Mouse (Mus musculus) embryonic fibroblast, embryonic 13.5 days (primary cell): Measurements from ENCODE around the gene Ss18l1.

ENCODE experiments used
- CTCF ChIP-seq: IDR thresholded peaks from 2 replicates; pipeline ENCODE4 v1.5.1; 2011; ENCODE audit warnings: mild to moderate bottlenecking, control low read depth, low read length, moderate library complexity, borderline replicate concordance; ENCODE audit not compliant: insufficient read depth
- POLR2A ChIP-seq: IDR thresholded peaks from 2 replicates; pipeline ENCODE4 v1.6.1; 2011; ENCODE audit warnings: low read depth, mild to moderate bottlenecking, control low read depth, low read length, moderate library complexity

DNA sequence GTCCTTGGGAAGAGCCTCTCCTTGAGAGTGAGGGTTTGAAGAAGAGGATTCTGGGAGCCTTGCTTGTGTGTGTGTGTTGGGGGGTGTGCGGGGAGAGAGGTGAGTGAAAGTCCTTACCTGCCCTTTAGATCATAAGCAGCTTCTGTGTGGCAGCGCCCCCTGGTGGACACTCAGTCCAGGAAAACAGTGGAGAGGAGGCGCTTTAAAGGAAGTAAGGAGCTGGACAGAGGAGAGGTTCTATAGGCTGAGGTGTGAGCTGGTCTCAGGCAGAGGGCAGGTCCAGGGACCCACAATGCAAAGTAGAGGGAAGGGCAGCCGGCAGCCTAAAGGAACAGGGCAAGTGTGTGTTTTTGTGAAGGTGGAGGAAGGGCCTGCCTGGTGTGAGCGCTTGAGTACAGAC, 8.7 kb downstream of the Ss18l1 start:
- TF ChIP-seq CTCF (peak; percentile 76), POLR2A (no peak)
